Mouse (Mus musculus) v-Abl transformed pro-B cells (cell line): ENCODE measurements around the gene Itga7.

Source experiments
- in situ Hi-C, 2 experiments: fragments of 400-800 bp; cut with MboI; formaldehyde crosslinking; loops; one replicate each; pipeline ENCODE4 v1.15.1; 2025; ENCODE audit not compliant: unreplicated experiment in 2 of 2

The Itga7 gene

DNA sequence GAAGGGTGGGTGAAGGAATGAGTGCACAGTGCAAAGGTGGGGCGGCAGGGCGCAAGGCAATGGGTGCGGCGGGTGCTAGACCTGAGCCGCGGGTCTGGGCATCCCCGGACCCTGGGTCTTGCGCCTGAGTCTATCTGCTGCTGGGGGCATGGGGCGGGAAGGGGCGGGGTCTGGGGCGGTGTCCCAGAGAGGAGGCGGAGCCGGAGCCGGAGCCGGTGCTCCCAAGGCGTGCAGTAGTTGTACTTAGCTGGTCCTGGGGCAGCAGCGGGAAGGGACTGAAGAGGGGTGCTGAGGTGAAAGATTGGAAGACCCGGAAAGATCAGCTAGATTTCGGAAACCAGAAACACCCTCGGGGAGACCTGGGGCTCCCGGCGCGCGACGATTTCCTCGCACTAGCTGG, at the start of gene Itga7:
Gene Itga7, plus strand, starts transcription at position 245 of the 400 bp plus-strand sequence.
- in situ Hi-C loops = no loop called here

- in situ Hi-C loops = loop anchor here in 1 of 2 experiments (25.0 kb wide), 1 partner anchor 552 kb away; the partner anchor contains the start of gene Cs
These were observed 44.4 kb upstream of the Itga7 start for GRCm38 (mm10) chr10:128888941-128889827.

GRCm38 (mm10) chr10:128889846-128890245, 43.8 kb upstream of the Itga7 start:
- in situ Hi-C loops = loop anchor here (10.0 to 25.0 kb wide), 3 partner anchors 275 to 553 kb away; partner anchors contain the start of gene Cs (in 1 of the 2)

DNA sequence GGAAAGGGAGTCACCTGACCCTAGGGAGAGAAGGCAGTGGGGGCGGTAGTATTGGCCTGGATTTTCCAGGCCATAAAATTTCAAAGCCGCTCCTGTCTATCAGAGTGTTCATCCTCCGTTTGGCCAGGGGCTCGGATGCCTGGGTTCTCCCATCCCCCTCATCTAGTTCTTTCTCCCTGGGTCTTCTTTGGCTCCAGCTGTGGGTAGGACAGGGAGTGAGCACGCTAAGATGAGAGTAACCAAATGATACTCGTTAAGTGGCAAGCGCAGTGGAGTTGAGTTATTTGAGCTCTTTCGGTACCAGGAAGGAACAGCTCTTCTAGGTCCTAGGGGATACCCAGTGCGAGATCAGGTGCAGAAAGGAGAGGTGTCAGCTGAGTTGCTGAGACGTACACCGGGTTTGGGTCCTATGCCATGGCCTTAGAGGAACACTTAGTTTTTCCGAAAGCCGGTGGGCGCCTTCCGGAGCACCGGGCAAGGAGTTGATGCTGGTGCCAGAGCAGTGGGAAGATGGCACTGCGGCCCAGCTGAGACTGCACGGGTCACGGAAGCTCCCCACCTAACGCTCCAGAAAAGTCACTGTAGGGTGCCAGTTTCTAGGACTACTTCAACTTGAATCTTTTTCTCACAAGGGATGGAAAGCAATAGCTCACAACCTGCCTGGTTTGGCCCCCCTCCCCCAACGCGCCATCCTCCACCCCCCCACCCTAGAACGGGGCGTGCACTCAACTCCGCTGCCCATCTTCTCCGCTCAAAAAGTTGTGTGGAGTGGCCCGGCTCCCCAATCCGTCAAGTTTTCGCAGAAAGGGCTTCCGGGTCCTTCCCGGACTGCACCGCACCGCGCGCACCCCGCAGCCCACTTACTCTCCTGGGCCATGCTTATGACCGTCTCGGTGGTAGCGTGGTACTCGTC, 43.0 kb upstream of the Itga7 start:
- in situ Hi-C loops = loop anchor here (10.0 to 25.0 kb wide), 3 partner anchors 276 to 553 kb away; partner anchors contain the start of gene Cs (in 1 of the 2)

DNA sequence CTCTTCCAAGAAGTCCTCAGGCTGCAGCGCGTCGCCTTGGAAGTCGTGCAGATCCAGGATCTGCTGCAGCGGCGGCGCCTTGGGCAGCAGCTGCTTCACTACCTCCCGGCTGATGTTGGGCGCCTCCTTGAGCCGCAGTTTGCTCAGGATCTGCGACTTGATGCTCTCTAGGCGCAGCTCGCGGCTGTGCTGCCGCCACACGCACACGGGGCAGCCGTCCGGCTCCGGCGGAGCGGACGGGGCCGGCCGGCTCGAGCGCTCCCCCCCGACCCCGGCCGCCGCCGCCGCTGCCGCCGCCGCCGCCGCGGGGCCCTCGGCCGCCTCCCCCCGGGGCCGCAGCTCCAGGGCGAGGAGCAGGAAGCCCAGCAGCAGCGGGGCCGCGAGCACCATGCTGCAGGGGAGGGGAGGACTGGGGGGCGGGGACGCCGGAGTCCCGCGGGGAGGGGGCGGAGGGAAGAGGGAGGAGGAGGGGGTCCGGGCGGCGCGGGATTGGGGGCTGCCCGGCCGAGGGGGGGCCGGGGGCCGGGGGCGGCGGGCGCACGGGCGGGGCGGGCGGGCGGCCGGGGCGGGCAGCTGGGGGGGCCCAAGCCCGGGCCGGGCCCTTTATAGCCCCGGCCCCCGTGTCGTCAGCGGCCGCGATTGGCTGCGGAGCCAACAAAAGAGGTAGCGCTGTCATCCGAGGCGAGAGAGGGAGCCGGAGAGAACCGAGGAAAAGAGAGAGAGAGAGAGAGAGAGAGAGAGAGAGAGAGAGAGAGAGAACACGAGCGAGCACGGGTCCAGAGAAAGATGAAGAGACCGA, 42.1 kb upstream of the Itga7 start, which contains the start of gene Gdf11:
Gene Gdf11, minus strand, starts transcription at position 423 of the 799 bp plus-strand sequence.
- in situ Hi-C loops = loop anchor here (10.0 to 25.0 kb wide), 3 partner anchors 277 to 554 kb away; partner anchors contain the start of gene Cs (in 1 of the 2)

GRCm38 (mm10) chr10:128892246-128892645, 41.4 kb upstream of the Itga7 start:
- in situ Hi-C loops = loop anchor here (10.0 to 25.0 kb wide), 3 partner anchors 277 to 555 kb away; partner anchors contain the start of gene Cs (in 1 of the 2)

DNA sequence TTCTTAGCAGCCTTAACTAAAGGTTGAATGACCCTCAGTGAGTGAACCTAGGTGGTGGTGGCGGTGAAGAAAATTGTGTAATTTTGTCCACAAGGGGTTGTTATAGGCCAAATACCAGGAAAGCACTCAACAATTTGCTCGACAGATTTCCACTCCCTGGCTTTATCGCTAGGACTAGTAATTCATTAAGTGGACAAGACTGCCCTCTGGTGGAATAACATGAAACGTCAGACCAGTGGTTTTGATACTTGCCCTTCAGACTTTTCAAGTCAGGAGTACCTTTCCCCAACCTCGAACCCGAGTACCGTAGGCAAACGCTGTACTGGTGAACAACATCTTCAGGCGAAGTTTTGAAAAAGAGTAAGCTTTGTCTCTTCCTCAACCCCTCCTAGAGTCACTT, 38.2 kb upstream of the Itga7 start:
- in situ Hi-C loops = loop anchor here (5.0 to 25.0 kb wide), 6 partner anchors 48 to 558 kb away; partner anchors contain the start of gene Cs (in 1 of the 2)

DNA sequence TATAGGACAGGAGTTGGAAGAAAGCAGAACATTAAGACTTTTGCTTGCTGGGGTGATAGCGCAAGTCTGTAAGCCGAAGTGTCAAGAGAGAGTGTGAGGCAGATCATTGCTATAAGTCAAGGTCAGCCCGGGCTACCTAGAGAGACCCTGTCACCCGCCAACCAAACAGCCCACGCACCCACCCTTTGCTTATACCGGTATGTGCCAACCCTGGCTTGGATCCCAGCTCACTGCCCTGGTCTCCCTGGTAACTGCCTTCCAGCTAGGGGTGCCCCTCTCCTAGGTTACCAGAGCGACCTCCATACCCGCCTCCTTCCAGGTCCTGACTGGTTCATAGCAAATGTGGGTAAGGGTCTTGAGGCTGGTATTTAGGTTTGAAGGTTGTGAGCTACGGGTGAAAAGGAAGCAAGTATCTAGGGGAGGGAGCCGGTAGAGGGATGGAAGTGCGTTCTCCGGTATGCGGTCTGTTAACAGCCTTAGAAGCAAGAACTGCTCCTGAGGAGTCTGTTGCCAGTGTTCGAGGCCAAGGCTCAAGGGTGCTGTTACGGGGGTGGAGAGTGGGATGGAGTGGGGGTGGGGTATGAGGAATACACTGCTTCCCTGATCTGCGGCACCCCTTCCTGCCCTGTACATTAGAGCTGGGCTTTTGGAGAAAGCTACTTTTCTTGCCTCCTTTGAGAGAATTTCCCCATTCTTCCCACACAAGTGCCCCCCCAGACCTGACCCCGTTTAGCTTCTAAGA, 37.5 kb upstream of the Itga7 start:
- in situ Hi-C loops = loop anchor here (5.0 to 25.0 kb wide), 6 partner anchors 49 to 559 kb away; partner anchors contain the start of gene Cs (in 1 of the 2)

DNA sequence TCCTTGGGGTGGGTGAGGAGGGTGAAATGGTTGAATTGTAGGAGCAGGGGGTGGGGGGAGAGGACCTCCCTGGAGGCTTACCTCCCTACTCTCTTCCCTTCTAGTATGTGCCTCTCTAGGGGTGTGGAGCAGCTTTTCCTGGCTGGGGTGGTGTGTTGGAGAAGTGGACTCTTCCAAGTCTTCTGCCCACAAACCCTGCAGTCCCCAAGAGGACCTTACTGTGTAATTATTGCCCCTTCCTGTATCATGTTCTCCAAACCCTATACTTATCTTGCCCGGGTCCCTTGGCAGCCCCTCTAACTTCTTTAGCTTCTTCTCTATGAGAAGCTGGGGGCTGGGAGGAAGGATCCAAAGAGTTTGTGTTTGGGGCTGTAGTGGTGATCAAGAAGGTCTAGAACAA, 36.8 kb upstream of the Itga7 start:
- in situ Hi-C loops = loop anchor here (5.0 to 25.0 kb wide), 6 partner anchors 50 to 560 kb away; partner anchors contain the start of gene Cs (in 1 of the 2)

- in situ Hi-C loops = loop anchor here (5.0 to 25.0 kb wide), 6 partner anchors 50 to 560 kb away; partner anchors contain the start of gene Cs (in 1 of the 2)
These were observed 36.1 kb upstream of the Itga7 start for GRCm38 (mm10) chr10:128897501-128897900.

DNA sequence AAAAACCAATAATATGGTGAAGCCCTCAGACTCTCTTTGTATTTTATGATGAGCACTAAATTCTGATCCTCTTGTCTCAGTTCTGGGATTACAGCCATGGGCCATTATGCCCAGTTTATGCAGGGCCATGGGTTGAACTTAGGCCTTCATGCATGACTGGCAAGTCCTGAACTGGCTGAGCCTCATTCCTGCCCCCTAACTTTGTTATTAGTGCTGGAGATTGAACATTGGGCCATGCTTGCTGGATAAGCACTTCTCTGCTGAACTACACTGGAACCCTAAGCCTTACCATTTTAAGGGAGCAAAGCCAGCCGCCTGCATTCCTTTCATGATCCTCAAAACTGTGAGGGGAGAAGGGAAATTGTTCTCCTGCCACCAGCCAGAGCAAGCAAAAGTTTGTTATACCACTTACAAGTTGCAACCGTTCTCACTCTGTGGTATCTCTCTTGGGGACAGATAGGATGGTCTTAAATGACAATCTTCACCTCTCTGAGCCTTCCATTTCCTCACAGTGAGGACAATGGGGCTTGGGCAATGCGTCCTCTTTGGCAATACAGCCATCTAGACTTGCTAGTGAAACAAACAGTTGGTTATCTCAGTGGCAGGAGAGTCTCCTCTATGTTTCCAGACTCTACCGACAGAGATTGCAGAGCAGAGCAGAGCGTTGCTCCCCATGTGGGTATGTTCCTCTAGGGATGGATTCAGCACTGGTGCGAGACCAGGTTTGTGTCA, 33.7 kb upstream of the Itga7 start:
- in situ Hi-C loops = loop anchor here (5.0 to 25.0 kb wide), 6 partner anchors 53 to 563 kb away; partner anchors contain the start of gene Cs (in 1 of the 2)

DNA sequence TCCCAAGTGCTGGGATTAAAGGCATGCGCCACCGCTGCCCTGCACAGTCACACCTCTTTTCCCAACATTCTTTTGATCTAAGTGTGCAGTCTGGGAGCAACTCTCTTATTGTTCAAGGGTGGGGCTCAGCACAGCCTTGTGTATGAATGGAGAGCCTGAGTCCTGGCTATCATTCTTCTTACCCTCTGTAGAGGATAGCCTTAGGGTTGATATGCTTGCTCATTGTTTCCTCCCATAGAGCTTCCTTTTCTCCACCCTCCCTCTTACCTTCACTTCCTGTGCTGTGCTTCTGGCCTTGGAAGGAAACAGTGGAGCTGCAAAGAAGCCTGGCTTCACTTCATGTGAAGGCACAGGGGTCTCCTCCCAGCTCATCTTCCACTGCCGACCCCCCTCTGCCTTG, 32.9 kb upstream of the Itga7 start, which contains the start of gene Cd63:
Gene Cd63, plus strand, starts transcription at position 292 of the 400 bp plus-strand sequence.
- in situ Hi-C loops = no loop called here

GRCm38 (mm10) chr10:128901409-128901808, 32.2 kb upstream of the Itga7 start:
- in situ Hi-C loops = no loop called here

DNA sequence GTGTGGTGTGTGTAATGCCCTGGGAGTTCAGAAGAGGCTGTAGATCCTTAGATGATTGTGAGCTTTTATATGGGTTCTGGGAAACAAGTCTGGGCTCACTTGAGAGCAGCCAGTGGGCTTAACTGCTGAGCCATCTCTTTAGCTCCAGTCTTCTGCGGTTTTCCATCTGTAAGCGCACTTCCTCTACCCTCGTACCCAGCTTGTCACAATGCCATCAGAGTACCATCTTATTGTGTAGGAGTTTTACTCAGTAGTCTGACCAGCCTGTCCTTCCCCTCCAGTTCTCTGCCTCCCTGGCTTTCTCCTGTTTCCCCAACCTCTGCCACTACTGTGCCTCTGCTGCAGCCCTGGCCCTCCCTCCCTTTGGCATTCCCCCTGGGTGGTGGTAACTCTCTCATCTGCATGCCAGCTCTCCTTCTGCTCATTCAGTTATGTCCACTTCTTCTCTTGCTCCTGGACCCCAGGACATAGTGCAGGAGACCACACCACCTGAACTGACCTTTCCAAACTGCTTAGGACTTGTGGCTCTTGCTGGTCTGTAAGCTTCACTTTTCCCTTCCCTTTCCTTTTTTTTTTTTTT, 31.1 kb upstream of the Itga7 start:
- in situ Hi-C loops = no loop called here

GRCm38 (mm10) chr10:128904812-128905211, 28.8 kb upstream of the Itga7 start:
- in situ Hi-C loops = no loop called here

DNA sequence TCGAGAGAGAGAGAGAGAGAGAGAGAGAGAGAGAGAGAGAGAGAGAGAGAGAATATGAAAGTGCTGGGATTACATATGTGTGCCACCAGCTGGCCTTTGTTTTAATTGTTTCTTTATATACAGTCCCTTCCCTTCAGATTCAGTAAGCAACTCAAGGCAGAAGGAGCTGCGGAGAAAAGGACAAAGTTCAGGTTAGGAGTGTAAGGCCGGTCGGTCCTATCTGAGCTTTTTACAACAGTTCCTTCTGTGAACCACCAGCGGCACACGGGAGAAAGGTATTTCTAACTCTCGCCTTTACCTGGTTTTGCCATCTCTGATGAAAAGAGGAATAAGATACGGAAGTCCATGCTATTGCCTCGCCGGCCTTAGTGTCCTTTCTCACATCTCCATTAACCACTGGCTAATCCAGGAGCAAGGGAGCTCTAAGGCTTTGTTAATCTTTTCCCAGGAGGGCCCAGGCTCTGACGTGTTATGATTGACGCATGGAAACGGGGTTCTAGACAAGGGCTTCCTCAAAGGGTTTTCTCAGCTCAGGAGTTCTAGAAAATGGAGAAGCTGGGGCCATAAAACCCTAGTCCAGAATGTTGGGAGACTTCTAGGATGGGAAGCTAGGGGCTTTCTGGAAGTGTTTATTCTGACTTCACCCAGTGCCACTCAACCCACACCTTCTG, 24.7 kb upstream of the Itga7 start:
- in situ Hi-C loops = no loop called here

DNA sequence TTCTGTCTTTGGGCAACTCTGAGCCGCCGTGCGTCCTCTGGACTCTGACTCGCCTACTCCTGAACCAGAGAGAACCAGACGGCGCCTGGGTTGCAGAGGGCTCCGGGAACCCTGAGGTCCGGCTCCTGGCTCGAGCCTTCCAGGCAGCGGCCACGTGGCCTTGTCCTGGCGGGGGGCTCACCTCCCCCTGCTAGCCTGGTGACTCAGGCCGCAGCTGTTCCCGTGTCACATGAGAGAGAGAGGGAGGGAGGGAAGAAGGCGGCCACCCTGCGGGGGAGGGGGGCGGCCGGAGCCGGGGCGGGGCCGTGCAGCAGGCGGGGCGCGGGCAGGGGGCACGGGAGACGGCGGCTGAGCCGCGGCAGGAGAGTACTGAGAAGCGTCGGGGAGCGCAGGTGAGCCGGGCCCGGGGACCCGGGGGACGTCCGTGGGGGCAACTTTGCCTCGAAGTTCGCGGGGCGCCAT, 24.0 kb upstream of the Itga7 start:
- in situ Hi-C loops = no loop called here
